17 mouse cellular contexts compared by ENCODE assay signal in genomic region chr5:74766211-74766610, GRCm38 (mm10).
DNase-seq lines count a peak whose midpoint lies in the region; ATAC-seq and TF ChIP-seq lines count a peak whose summit lies in the region.
"Had no signal": no experiment of that assay in that cellular context is flagged by ENCODE, and none has a peak within 500 bp of the region (broad histone marks: within the 10 kb centered on the region; RNA-seq: fewer than 3 reads in every experiment).

No protein-coding gene starts in this region.

- ATAC-seq in hindbrain, postnatal 0 days, result no peak
- ATAC-seq in hindbrain, embryonic 11.5 days (ENCODE audit: low FRiP score), result no peak
- no peak for ATAC-seq in neural tube, embryonic 13.5 days (ENCODE audit: low read depth)
- no peak for ATAC-seq in neural tube, embryonic 15.5 days (ENCODE audit: low FRiP score)
- ATAC-seq: forebrain, embryonic 14.5 days had no signal

- no peaks in the 10 kb centered on the region for H3K79me2 ChIP-seq in liver, adult 2 months (ENCODE audit: control insufficient read depth, insufficient read depth, low read length)

- no peak overlapping the region for H3K4me2 ChIP-seq in hindbrain, postnatal 0 days (ENCODE audit: low read depth, low read length)
- H3K4me2 ChIP-seq in hindbrain, embryonic 11.5 days (replicated peaks; ENCODE audit: low read depth, low read length), result no peak overlapping the region
- H3K4me2 ChIP-seq in neural tube, embryonic 13.5 days, result no peak overlapping the region
- H3K4me2 ChIP-seq in neural tube, embryonic 15.5 days, result no peak overlapping the region
- H3K4me2 ChIP-seq: liver, embryonic 15.5 days had no signal

- H3K9ac ChIP-seq in hindbrain, postnatal 0 days (replicated peaks; ENCODE audit: low read length), result no peak overlapping the region
- H3K9ac ChIP-seq in hindbrain, embryonic 11.5 days (ENCODE audit: low read depth, low read length), result no peak overlapping the region
- H3K9ac ChIP-seq in liver, adult 2 months (ENCODE audit: low read depth, low read length), result no peak overlapping the region
- no peak overlapping the region for H3K9ac ChIP-seq in neural tube, embryonic 13.5 days
- H3K9ac ChIP-seq in neural tube, embryonic 15.5 days (replicated peaks), result no peak overlapping the region
- H3K9ac ChIP-seq: liver, embryonic 15.5 days had no signal

- DNase-seq in hindbrain, postnatal 0 days (ENCODE audit: low spot score), result no peak
- DNase-seq in hindbrain, embryonic 11.5 days (ENCODE audit: low spot score), result no peak
- DNase-seq in liver, adult 2 months (ENCODE audit: extremely low read depth, low read depth, low spot score), result peak; percentile 32
- DNase-seq in liver, result no peak
- no peak for DNase-seq in cerebellum, adult 8-10 months
- DNase-seq: adrenal gland, postnatal 25 days; gastrocnemius, adult 2 months; layer of hippocampus, adult 9-11 months; thymus, adult 2 months had no signal

- H3K27me3 ChIP-seq in hindbrain, postnatal 0 days (ENCODE audit: insufficient read depth, low read length), result no peaks in the 10 kb centered on the region
- no peaks in the 10 kb centered on the region for H3K27me3 ChIP-seq in hindbrain, embryonic 11.5 days (ENCODE audit: control insufficient read depth, insufficient read depth, low read length)
- H3K27me3 ChIP-seq in liver, adult 2 months (ENCODE audit: control insufficient read depth, insufficient read depth, low read length), result no peaks in the 10 kb centered on the region
- no peaks in the 10 kb centered on the region for H3K27me3 ChIP-seq in neural tube, embryonic 13.5 days
- no peaks in the 10 kb centered on the region for H3K27me3 ChIP-seq in neural tube, embryonic 15.5 days (replicated peaks)
- H3K27me3 ChIP-seq: liver, embryonic 15.5 days had no signal

- no peaks in the 10 kb centered on the region for H3K9me3 ChIP-seq in hindbrain, postnatal 0 days (ENCODE audit: low read length)
- no peaks in the 10 kb centered on the region for H3K9me3 ChIP-seq in hindbrain, embryonic 11.5 days (ENCODE audit: control insufficient read depth, low read length)
- H3K9me3 ChIP-seq in neural tube, embryonic 13.5 days, result no peaks in the 10 kb centered on the region
- no peaks in the 10 kb centered on the region for H3K9me3 ChIP-seq in neural tube, embryonic 15.5 days (replicated peaks)
- H3K9me3 ChIP-seq: liver, embryonic 15.5 days; midbrain, embryonic 10.5 days had no signal

- 0 out of 2 replicates have a peak overlapping the region, but pooled peaks have one; percentile 21 for H3K27ac ChIP-seq in hindbrain, postnatal 0 days
- H3K27ac ChIP-seq in hindbrain, embryonic 11.5 days (ENCODE audit: low read depth, low read length), result no peak overlapping the region
- H3K27ac ChIP-seq in liver, adult 2 months (replicated peaks; ENCODE audit: insufficient read depth, low read depth, low read length), result no peak overlapping the region
- H3K27ac ChIP-seq in neural tube, embryonic 13.5 days (replicated peaks), result peak overlapping the region; percentile 46; the same call in 1 of the 2 replicates
- H3K27ac ChIP-seq in neural tube, embryonic 15.5 days (replicated peaks), result no peak overlapping the region
- H3K27ac ChIP-seq: gastrocnemius, adult 2 months; left cerebral cortex, adult 2 months; liver, embryonic 15.5 days; macrophage; midbrain, embryonic 10.5 days; stomach, postnatal 0 days had no signal

- TF ChIP-seq POLR2A in liver, adult 2 months (IDR thresholded peaks at IDR 0.05; ENCODE audit: extremely low read depth, insufficient read depth, low read length), result no peak

- H3K4me3 ChIP-seq in hindbrain, postnatal 0 days (ENCODE audit: low read length), result no peak overlapping the region
- no peak overlapping the region for H3K4me3 ChIP-seq in hindbrain, embryonic 11.5 days (ENCODE audit: low read depth, low read length)
- H3K4me3 ChIP-seq in liver, adult 2 months (ENCODE audit: insufficient read depth, low read depth, low read length), result no peak overlapping the region
- no peak overlapping the region for H3K4me3 ChIP-seq in neural tube, embryonic 13.5 days
- H3K4me3 ChIP-seq in neural tube, embryonic 15.5 days (replicated peaks), result no peak overlapping the region
- H3K4me3 ChIP-seq: gastrocnemius, adult 2 months; left cerebral cortex, adult 2 months; liver, embryonic 15.5 days; midbrain, embryonic 10.5 days had no signal

- WGBS in hindbrain, postnatal 0 days, result 85% methylated on average over 8 of the region's 8 CpGs
- 90% methylated on average over 8 of the region's 8 CpGs for WGBS in hindbrain, embryonic 11.5 days
- WGBS in liver, adult 2 months, result 61% methylated on average over 8 of the region's 8 CpGs
- 88% methylated on average over 8 of the region's 8 CpGs for WGBS in neural tube, embryonic 13.5 days
- 80% methylated on average over 8 of the region's 8 CpGs for WGBS in neural tube, embryonic 15.5 days

- no peak for TF ChIP-seq CTCF in hindbrain, postnatal 0 days (IDR thresholded peaks at IDR 0.05; ENCODE audit: low read depth)
- no peak for TF ChIP-seq CTCF in liver, adult 2 months (IDR thresholded peaks at IDR 0.05; ENCODE audit: low read depth, low read length)

- H3K36me3 ChIP-seq in hindbrain, postnatal 0 days (ENCODE audit: insufficient read depth, low read length), result no peaks in the 10 kb centered on the region
- H3K36me3 ChIP-seq in hindbrain, embryonic 11.5 days (ENCODE audit: control insufficient read depth, insufficient read depth, low read length), result no peaks in the 10 kb centered on the region
- H3K36me3 ChIP-seq in liver, adult 2 months (ENCODE audit: control insufficient read depth, insufficient read depth, low read length), result no peaks in the 10 kb centered on the region
- H3K36me3 ChIP-seq in neural tube, embryonic 13.5 days, result no peaks in the 10 kb centered on the region
- no peaks in the 10 kb centered on the region for H3K36me3 ChIP-seq in neural tube, embryonic 15.5 days
- H3K36me3 ChIP-seq: liver, embryonic 15.5 days; midbrain, embryonic 10.5 days had no signal

- H3K4me1 ChIP-seq in hindbrain, postnatal 0 days (ENCODE audit: insufficient read depth, low read length), result peaks cover 7% of the 10 kb centered on the region; the same call in 1 of the 2 replicates
- no peaks in the 10 kb centered on the region for H3K4me1 ChIP-seq in hindbrain, embryonic 11.5 days (replicated peaks; ENCODE audit: control insufficient read depth, insufficient read depth, low read length)
- H3K4me1 ChIP-seq in liver, adult 2 months (ENCODE audit: control insufficient read depth, insufficient read depth, low read length), result no peaks in the 10 kb centered on the region
- peaks cover 15% of the 10 kb centered on the region for H3K4me1 ChIP-seq in neural tube, embryonic 13.5 days (replicated peaks)
- H3K4me1 ChIP-seq in neural tube, embryonic 15.5 days, result peaks cover 12% of the 10 kb centered on the region
- H3K4me1 ChIP-seq: liver, embryonic 15.5 days had no signal

Comparison
In these comparisons a context has a peak if more than half of its experiments do, and no peak if none do; other contexts are left out.
1. H3K27ac ChIP-seq: peak in hindbrain, postnatal 0 days (single experiment) and neural tube, embryonic 13.5 days (single experiment); none in hindbrain, embryonic 11.5 days (single experiment), liver, adult 2 months (single experiment) and neural tube, embryonic 15.5 days (single experiment).